Mouse (Mus musculus) stomach, embryonic 16.5 days (tissue): Measurements from ENCODE around the gene Prss2. TPM values are rescaled to one million over a fixed set of nuclear protein-coding genes. Genes with fewer than 3 reads are reported as not detected.
"Not testable (repeated sequence)": the region's sequence is repeated elsewhere in the genome, so short reads cannot be mapped to it uniquely, and the experiment has no call there.

ENCODE experiments used
- ATAC-seq: fragments of 200-750 bp; cut with Nextera tagmentation; 2 replicates; pipeline ENCODE4 v1.8.0; 2017; ENCODE audit warnings: moderate number of reproducible peaks, moderate TSS enrichment; ENCODE audit not compliant: insufficient read depth, low FRiP score
- H3K27ac ChIP-seq: fragments of 300-500 bp; sonication (generic); 2 replicates; pipeline ENCODE4 v1.5.1; 2014; ENCODE audit warnings: low read length
- H3K27me3 ChIP-seq: fragments of 300-500 bp; sonication (generic); 2 replicates; pipeline ENCODE4 v1.6.1; 2014; ENCODE audit warnings: low read length, control low read depth, mixed read lengths; ENCODE audit not compliant: control insufficient read depth, insufficient read depth
- H3K36me3 ChIP-seq: fragments of 300-500 bp; sonication (generic); 2 replicates; pipeline ENCODE4 v1.6.1; 2014; ENCODE audit warnings: low read length; ENCODE audit not compliant: control insufficient read depth, insufficient read depth
- H3K4me1 ChIP-seq: fragments of 300-500 bp; sonication (generic); 2 replicates; pipeline ENCODE4 v1.6.1; 2014; ENCODE audit warnings: low read length, control low read depth, mixed read lengths; ENCODE audit not compliant: control insufficient read depth, insufficient read depth
- H3K4me2 ChIP-seq: fragments of 300-500 bp; sonication (generic); 2 replicates; pipeline ENCODE4 v1.6.1; 2014; ENCODE audit warnings: low read depth, low read length, mixed read lengths
- H3K4me3 ChIP-seq: fragments of 300-500 bp; sonication (generic); replicated peaks from 2 replicates; pipeline ENCODE4 v1.5.1; 2014; ENCODE audit warnings: mild to moderate bottlenecking, low read length
- H3K9ac ChIP-seq: fragments of 300-500 bp; sonication (generic); 2 replicates; pipeline ENCODE4 v1.6.1; 2014; ENCODE audit warnings: low read length
- H3K9me3 ChIP-seq: fragments of 300-500 bp; sonication (generic); replicated peaks from 2 replicates; pipeline ENCODE4 v1.6.1; 2016; ENCODE audit warnings: low read length, control low read depth; ENCODE audit not compliant: control insufficient read depth
- WGBS: fragments of 180-500 bp; shearing (Covaris S2); extraction: QIAGEN DNeasy Blood & Tissue Kit; methylation state at CpG from one replicate; pipeline ENCODE4 v1.1.7; 2014; 5-methylcytosine and 5-hydroxymethylcytosine counted together
- polyA plus RNA-seq: library from polyadenylated mRNA; unstranded; fragments of >200 nt; fragmentation: Nextera tagmentation; extraction: Ambion mirVana; gene quantifications from 2 replicates; pipeline ENCODE4 v1.2.1, GENCODE M21; 2015

Prss2 gene
- polyA plus RNA-seq, 1 experiment from 2014 or later: 197 TPM

DNA sequence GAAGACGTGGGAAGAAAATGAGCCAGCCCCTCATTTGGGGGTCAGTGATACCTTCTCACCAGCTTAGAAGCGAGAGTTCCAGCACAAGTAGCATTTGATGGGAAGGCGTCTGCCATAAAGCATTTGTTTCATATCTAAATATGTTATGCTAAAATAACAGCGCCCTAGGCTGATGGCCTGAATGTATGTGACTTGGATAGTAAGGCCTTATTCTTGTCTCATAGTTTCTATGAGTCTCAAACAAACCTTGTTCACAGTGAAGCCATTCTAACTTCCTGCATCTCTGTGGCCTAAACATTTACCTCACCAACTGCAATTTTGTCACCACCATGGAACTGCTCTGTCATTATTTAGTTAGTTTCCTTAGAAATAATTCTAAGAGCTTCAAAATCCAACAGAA lies 41.0 kb downstream of the Prss2 start:
- Histone ChIP-seq H3K36me3 (no peaks in the 10 kb centered on the region), H3K9me3 (no peaks in the 10 kb centered on the region), H3K27ac (no peak overlapping the region), H3K27me3 (no peaks in the 10 kb centered on the region), H3K4me3 (peak overlapping the region; percentile 17; the same call in 1 of the 2 replicates), H3K4me2 (peak overlapping the region; percentile 29; the same call in 1 of the 2 replicates), H3K9ac (no peak overlapping the region), H3K4me1 (no peaks in the 10 kb centered on the region)
- no peak for ATAC-seq
- 89% methylated on average over 4 of the region's 4 CpGs for WGBS

DNA sequence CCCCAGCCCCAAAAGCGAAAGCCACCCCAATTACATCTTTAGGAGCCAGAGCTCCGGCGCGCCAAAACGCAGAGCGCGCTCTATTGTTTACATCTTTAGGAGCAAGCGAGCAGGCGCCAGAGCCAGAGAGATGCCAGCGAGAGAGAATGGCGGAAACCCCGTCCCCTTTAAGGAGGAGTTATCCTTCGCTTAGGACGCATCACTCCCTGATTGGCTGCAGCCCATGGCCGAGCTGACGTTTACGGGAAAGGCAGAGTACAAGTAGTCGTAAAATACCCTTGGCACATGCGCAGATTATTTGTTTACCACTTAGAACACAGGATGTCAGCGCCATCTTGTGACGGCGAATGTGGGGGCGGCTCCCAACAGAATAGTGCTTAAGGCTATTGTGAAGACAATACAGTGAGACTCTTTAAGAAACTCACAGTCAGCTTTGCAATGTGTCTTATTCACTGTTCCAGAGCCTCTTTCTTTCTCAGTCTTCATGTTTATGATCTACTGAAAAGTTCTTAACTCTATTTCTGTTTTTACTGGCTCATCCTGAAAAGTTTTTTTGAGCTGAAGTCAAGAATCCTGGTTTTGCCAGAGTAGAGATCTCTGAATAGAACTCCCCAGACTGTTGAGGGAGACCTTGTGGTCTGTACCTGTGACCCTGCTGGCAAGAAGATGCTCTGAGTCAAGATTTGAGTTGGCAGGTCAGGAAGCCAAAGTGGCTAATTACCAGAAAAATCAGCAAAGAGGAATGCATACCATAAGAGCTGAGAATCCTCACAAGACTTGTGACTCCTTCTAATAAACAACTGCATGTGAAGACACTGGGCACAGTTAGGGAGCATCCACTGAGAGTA lies 41.7 kb downstream of the Prss2 start:
- H3K9ac ChIP-seq, H3K9me3 ChIP-seq, H3K36me3 ChIP-seq, H3K27me3 ChIP-seq, ATAC-seq, H3K27ac ChIP-seq, H3K4me1 ChIP-seq: not testable (repeated sequence)
- Histone ChIP-seq H3K4me2 (peak overlapping the region; percentile 7), H3K4me3 (peak overlapping the region; percentile 17; the same call in 1 of the 2 replicates)
- 42% methylated on average over 4 of the region's 23 CpGs for WGBS

DNA sequence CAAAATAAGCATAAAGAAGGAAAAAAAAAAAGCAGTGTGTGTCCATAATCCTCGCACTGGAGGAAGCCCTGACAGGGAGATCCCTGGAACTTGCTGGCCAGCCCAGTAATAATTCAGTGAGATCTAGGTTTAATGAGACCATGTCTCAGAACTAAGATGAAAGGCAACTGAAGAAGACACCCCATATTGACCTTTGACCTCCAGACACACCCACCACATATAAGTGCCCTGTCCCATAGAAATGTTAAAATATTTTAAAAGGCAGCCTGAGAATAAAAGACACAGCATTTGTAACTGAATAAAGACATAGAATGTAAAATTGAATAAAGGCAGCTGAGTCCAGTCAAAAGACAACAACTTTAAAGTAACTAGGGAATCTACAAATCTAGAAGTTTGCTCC lies 43.7 kb downstream of the Prss2 start:
- ATAC-seq: no peak
- no peak overlapping the region for H3K4me3 ChIP-seq
- no peaks in the 10 kb centered on the region for H3K9me3 ChIP-seq
- H3K4me2 ChIP-seq: no peak overlapping the region
- H3K9ac ChIP-seq: no peak overlapping the region
- WGBS: 83% methylated on average over 1 of the region's 1 CpGs
- H3K27ac ChIP-seq: no peak overlapping the region
- H3K27me3 ChIP-seq: no peaks in the 10 kb centered on the region
- no peaks in the 10 kb centered on the region for H3K36me3 ChIP-seq
- H3K4me1 ChIP-seq: no peaks in the 10 kb centered on the region

DNA sequence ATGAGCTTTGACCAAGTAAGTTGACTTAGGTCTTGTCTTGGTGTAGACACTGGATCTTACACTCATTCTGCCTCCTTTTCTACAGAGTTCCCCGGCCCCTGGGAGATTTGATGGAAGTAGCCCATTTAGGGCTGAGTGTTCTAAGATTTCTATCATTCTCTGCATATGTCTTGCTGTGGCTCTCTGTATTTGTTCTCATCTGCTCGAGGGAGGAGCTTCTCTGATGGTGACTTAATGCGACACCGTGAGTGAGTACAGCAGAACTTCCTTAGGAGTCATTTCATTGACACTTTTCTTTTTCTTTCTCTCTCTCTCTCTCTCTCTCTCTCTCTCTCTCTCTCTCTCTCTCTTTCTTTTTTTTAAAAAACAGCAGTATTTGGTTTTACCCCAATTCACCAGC lies 45.4 kb downstream of the Prss2 start:
- Histone ChIP-seq H3K9ac (no peak overlapping the region), H3K4me2 (no peak overlapping the region), H3K36me3 (no peaks in the 10 kb centered on the region), H3K27ac (no peak overlapping the region), H3K4me1 (no peaks in the 10 kb centered on the region), H3K9me3 (no peaks in the 10 kb centered on the region), H3K27me3 (no peaks in the 10 kb centered on the region), H3K4me3 (no peak overlapping the region)
- WGBS: 85% methylated on average over 4 of the region's 4 CpGs
- ATAC-seq: no peak

DNA sequence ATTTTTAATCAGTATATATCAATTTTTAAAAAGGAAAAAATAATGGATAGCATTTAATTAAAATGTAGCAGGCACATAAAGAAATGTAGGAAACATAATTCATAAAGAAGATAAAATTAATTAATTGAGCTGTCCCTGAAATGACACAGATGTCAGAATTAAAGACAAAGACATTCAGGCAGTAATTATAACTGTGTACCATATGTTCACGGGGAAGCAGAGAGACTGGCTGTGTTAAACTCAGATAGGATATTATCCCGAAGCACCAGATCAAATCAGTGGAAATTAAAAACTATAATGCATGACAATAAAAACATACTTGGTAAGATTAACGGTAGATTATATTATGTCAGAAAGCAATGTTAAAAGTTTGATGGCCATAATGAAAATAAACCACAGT lies 47.5 kb downstream of the Prss2 start:
- Histone ChIP-seq H3K4me2 (no peak overlapping the region), H3K27ac (no peak overlapping the region), H3K36me3 (no peaks in the 10 kb centered on the region), H3K9me3 (no peaks in the 10 kb centered on the region), H3K4me1 (no peaks in the 10 kb centered on the region), H3K27me3 (no peaks in the 10 kb centered on the region), H3K9ac (no peak overlapping the region), H3K4me3 (no peak overlapping the region)
- WGBS: 82% methylated on average over 3 of the region's 3 CpGs
- ATAC-seq: no peak

Other genes starting within 250 kb of the Prss2 start
- 31.0 and 60.1 TPM in 2 replicates for gene Try4, start 219.5 kb upstream of the Prss2 start, polyA plus RNA-seq
- 243 and 344 TPM in 2 replicates for gene Try5, start 204.9 kb upstream of the Prss2 start, polyA plus RNA-seq
- 295 and 322 TPM in 2 replicates for gene Try10, start 167.7 kb upstream of the Prss2 start, polyA plus RNA-seq
- gene Prss3, start 144.1 kb upstream of the Prss2 start, polyA plus RNA-seq: 144 and 188 TPM in 2 replicates
- 130 and 164 TPM in 2 replicates for gene Gm5771, start 129.4 kb upstream of the Prss2 start, polyA plus RNA-seq
- gene Gm10334, start 75.6 kb upstream of the Prss2 start, polyA plus RNA-seq: 114 and 181 TPM in 2 replicates
- gene Prss1, start 62.9 kb upstream of the Prss2 start, polyA plus RNA-seq: 456 and 532 TPM in 2 replicates
- 11.0 and 11.7 TPM in 2 replicates for gene Ephb6, start 83.7 kb downstream of the Prss2 start, polyA plus RNA-seq
- 10.0 and 10.9 TPM in 2 replicates for gene Trpv6, start 114.6 kb downstream of the Prss2 start, polyA plus RNA-seq
- gene Trpv5, start 159.0 kb downstream of the Prss2 start, polyA plus RNA-seq: 0.06 TPM in 1 of 2 replicates, not detected in the other
- 0.57 and 0.65 TPM in 2 replicates for gene Llcfc1, start 162.6 kb downstream of the Prss2 start, polyA plus RNA-seq
- 9.7 and 12.7 TPM in 2 replicates for gene Kel, start 182.6 kb downstream of the Prss2 start, polyA plus RNA-seq